Mouse (Mus musculus) myocyte (in vitro differentiated cells): Measurements from ENCODE around the gene Pank3.

Experiments used
- CEBPB ChIP-seq: IDR thresholded peaks from 2 replicates; pipeline ENCODE4 v1.6.1; 2011; ENCODE audit warnings: mild to moderate bottlenecking, moderate library complexity; ENCODE audit not compliant: poor library complexity, insufficient read depth, severe bottlenecking
- E2F4 ChIP-seq: IDR thresholded peaks from one replicate; pipeline ENCODE4 v1.6.1; 2011; ENCODE audit warnings: mild to moderate bottlenecking, control low read depth, moderate library complexity; ENCODE audit not compliant: insufficient read depth
- MAX ChIP-seq: IDR thresholded peaks from one replicate; pipeline ENCODE4 v1.6.1; 2011; ENCODE audit warnings: low read depth, mild to moderate bottlenecking, control low read depth
- MYOD1 ChIP-seq, 3 experiments: IDR thresholded peaks; one replicate each; pipeline ENCODE4 v1.6.1; 2011; ENCODE audit warnings: control low read depth in 2 of 3, low read depth in 2 of 3, mild to moderate bottlenecking in 2 of 3, moderate library complexity in 1 of 3; ENCODE audit not compliant: insufficient read length in 2 of 3, control insufficient read depth in 1 of 3
- MYOG ChIP-seq, 3 experiments: IDR thresholded peaks; one replicate each; pipeline ENCODE4 v1.6.1; 2011; ENCODE audit warnings: control low read depth in 2 of 3, low read depth in 2 of 3, mild to moderate bottlenecking in 2 of 3; ENCODE audit not compliant: insufficient read length in 2 of 3, control insufficient read depth in 1 of 3, insufficient read depth in 1 of 3
- POLR2A ChIP-seq: IDR thresholded peaks from one replicate; pipeline ENCODE4 v1.6.1; 2011; ENCODE audit warnings: low read depth, mild to moderate bottlenecking, control low read depth, moderate library complexity; ENCODE audit not compliant: insufficient read length
- POLR2AphosphoS2 ChIP-seq: IDR thresholded peaks from one replicate; pipeline ENCODE4 v1.6.1; 2011; ENCODE audit warnings: low read depth, control low read depth; ENCODE audit not compliant: insufficient read length
- REST ChIP-seq: IDR thresholded peaks from one replicate; pipeline ENCODE4 v1.6.1; 2011; ENCODE audit warnings: mild to moderate bottlenecking, control low read depth, moderate library complexity; ENCODE audit not compliant: insufficient read depth, insufficient read length

GRCm38 (mm10) chr11:35770741-35771504, 1.6 kb downstream of the Pank3 start:
- TF ChIP-seq REST, result no peak
- TF ChIP-seq POLR2A, result no peak
- no peak for TF ChIP-seq POLR2AphosphoS2
- no peak for TF ChIP-seq CEBPB
- no peak for TF ChIP-seq E2F4
- TF ChIP-seq MAX, result no peak
- TF ChIP-seq MYOG (IDR thresholded peaks at IDR 0.05; ENCODE audit: control insufficient read depth in 1 of 3, insufficient read depth in 1 of 3, insufficient read length in 2 of 3, low read depth in 2 of 3), result no peak
- no peak for TF ChIP-seq MYOD1 (IDR thresholded peaks at IDR 0.05; ENCODE audit: control insufficient read depth in 1 of 3, insufficient read length in 2 of 3, low read depth in 2 of 3)
